Mouse (Mus musculus) embryonic fibroblast, embryonic 13.5 days (primary cell): ENCODE results near the gene Ror2.

Source experiments
- CTCF ChIP-seq: IDR thresholded peaks from 2 replicates; pipeline ENCODE4 v1.5.1; 2011; ENCODE audit warnings: mild to moderate bottlenecking, control low read depth, low read length, moderate library complexity, borderline replicate concordance; ENCODE audit not compliant: insufficient read depth
- POLR2A ChIP-seq: IDR thresholded peaks from 2 replicates; pipeline ENCODE4 v1.6.1; 2011; ENCODE audit warnings: low read depth, mild to moderate bottlenecking, control low read depth, low read length, moderate library complexity

- TF ChIP-seq POLR2A (no peak), CTCF (no peak)
Measured at GRCm38 (mm10) chr13:53285261-53285755, 616 bp downstream of the Ror2 start.
